Mouse (Mus musculus) MEL (cell line): ENCODE results near the gene Pik3c2b. TPM values are rescaled to one million over a fixed set of nuclear protein-coding genes. Genes with fewer than 3 reads are reported as not detected.

Experiments
- DNase-seq: peaks from one replicate; pipeline ENCODE4 v3.0.0; 2011; ENCODE audit warnings: low read depth, low spot score
- H3K27ac ChIP-seq: 2 replicates; pipeline ENCODE4 v1.5.1; 2012; ENCODE audit warnings: low read depth, mild to moderate bottlenecking, control low read depth, low read length, moderate library complexity; ENCODE audit not compliant: control insufficient read depth
- H3K27me3 ChIP-seq, 2 experiments: fragments of 150-350 bp in 1 of 2; sonication (generic) in 1 of 2; 2 replicates each; pipeline ENCODE4 v1.6.1; 2012; ENCODE audit warnings: low read length in 2 of 2, mild to moderate bottlenecking in 2 of 2, improper control_type of control experiment in 1 of 2, moderate library complexity in 1 of 2; ENCODE audit not compliant: insufficient read depth in 2 of 2, control insufficient read depth in 1 of 2
- H3K36me3 ChIP-seq, 2 experiments: 2 replicates each; pipeline ENCODE4 v1.6.1; 2012 to 2014; ENCODE audit warnings: low read length in 2 of 2, improper control_type of control experiment in 1 of 2, inconsistent platforms in 1 of 2, mild to moderate bottlenecking in 1 of 2; ENCODE audit not compliant: insufficient read depth in 2 of 2, control insufficient read depth in 1 of 2
- H3K4me1 ChIP-seq, 2 experiments: fragments of 150-350 bp in 1 of 2; sonication (generic) in 1 of 2; 2 replicates each; pipeline ENCODE4 v1.6.1; 2012; ENCODE audit warnings: low read length in 2 of 2, improper control_type of control experiment in 1 of 2, mild to moderate bottlenecking in 1 of 2; ENCODE audit not compliant: insufficient read depth in 2 of 2, control insufficient read depth in 1 of 2
- H3K4me3 ChIP-seq, 2 experiments: fragments of 150-350 bp in 1 of 2; sonication (generic) in 1 of 2; 2 replicates each; pipeline ENCODE4 v1.5.1; 2012; ENCODE audit warnings: low read depth in 2 of 2, low read length in 2 of 2, mild to moderate bottlenecking in 2 of 2, moderate library complexity in 2 of 2, control low read depth in 1 of 2, improper control_type of control experiment in 1 of 2; ENCODE audit not compliant: control insufficient read depth in 1 of 2, insufficient read depth in 1 of 2
- H3K79me2 ChIP-seq: 2 replicates; pipeline ENCODE4 v1.6.1; 2012; ENCODE audit warnings: mild to moderate bottlenecking, low read length, moderate library complexity; ENCODE audit not compliant: control insufficient read depth, poor library complexity, insufficient read depth
- H3K9ac ChIP-seq: 2 replicates; pipeline ENCODE4 v1.6.1; 2012; ENCODE audit warnings: low read depth, mild to moderate bottlenecking, control low read depth, low read length, moderate library complexity; ENCODE audit not compliant: control insufficient read depth, poor library complexity, severe bottlenecking
- H3K9me3 ChIP-seq: fragments of 150-350 bp; sonication (generic); replicated peaks from 2 replicates; pipeline ENCODE4 v1.6.1; 2012; ENCODE audit warnings: mild to moderate bottlenecking, low read length, improper control_type of control experiment, moderate library complexity; ENCODE audit not compliant: insufficient read depth
- BHLHE40 ChIP-seq: IDR thresholded peaks from 2 replicates; pipeline ENCODE4 v1.6.1; 2012; ENCODE audit warnings: low read depth, mild to moderate bottlenecking, inconsistent platforms, low read length, improper control_type of control experiment, borderline replicate concordance
- CHD1 ChIP-seq: IDR thresholded peaks from 2 replicates; pipeline ENCODE4 v1.6.1; 2012; ENCODE audit warnings: low read depth, mild to moderate bottlenecking, inconsistent platforms, low read length, improper control_type of control experiment
- CTCF ChIP-seq, 3 experiments: IDR thresholded peaks in 2 of 3; conservative IDR thresholded peaks in 1 of 3; 2 replicates each; pipeline ENCODE4 v1.5.1; 2011 to 2012; ENCODE audit warnings: low read length in 3 of 3, low read depth in 2 of 3, mild to moderate bottlenecking in 2 of 3, improper control_type of control experiment in 1 of 3, inconsistent platforms in 1 of 3, mixed read lengths in 1 of 3, moderate library complexity in 1 of 3; ENCODE audit not compliant: control insufficient read depth in 1 of 3, insufficient read depth in 1 of 3, poor library complexity in 1 of 3, severe bottlenecking in 1 of 3
- EP300 ChIP-seq, 2 experiments: IDR thresholded peaks; 2 replicates each; pipeline ENCODE4 v1.6.1; 2011; ENCODE audit warnings: improper control_type of control experiment in 2 of 2, low read length in 2 of 2, low read depth in 1 of 2, mild to moderate bottlenecking in 1 of 2
- ETS1 ChIP-seq: IDR thresholded peaks from 2 replicates; pipeline ENCODE4 v1.6.1; 2012; ENCODE audit warnings: low read depth, mild to moderate bottlenecking, inconsistent platforms, low read length, improper control_type of control experiment, moderate library complexity
- GATA1 ChIP-seq: IDR thresholded peaks from 2 replicates; pipeline ENCODE4 v1.6.1; 2011; ENCODE audit warnings: low read depth, low read length, improper control_type of control experiment
- KAT2A ChIP-seq: conservative IDR thresholded peaks from 2 replicates; pipeline ENCODE4 v1.6.1; 2012; ENCODE audit warnings: low read depth, low read length, improper control_type of control experiment, inconsistent platforms
- MAFK ChIP-seq: IDR thresholded peaks from 2 replicates; pipeline ENCODE4 v1.6.1; 2011; ENCODE audit warnings: low read depth, mild to moderate bottlenecking, low read length, improper control_type of control experiment, borderline replicate concordance
- MAX ChIP-seq: IDR thresholded peaks from 2 replicates; pipeline ENCODE4 v1.6.1; 2011; ENCODE audit warnings: low read length, improper control_type of control experiment
- MEF2A ChIP-seq: IDR thresholded peaks from 2 replicates; pipeline ENCODE4 v1.6.1; 2014; ENCODE audit warnings: low read depth, mild to moderate bottlenecking, inconsistent platforms, low read length, improper control_type of control experiment; ENCODE audit not compliant: poor library complexity, insufficient replicate concordance, severe bottlenecking; ENCODE audit errors: extremely low read depth
- MXI1 ChIP-seq: IDR thresholded peaks from 2 replicates; pipeline ENCODE4 v1.6.1; 2011; ENCODE audit warnings: mild to moderate bottlenecking, low read depth, low read length, improper control_type of control experiment
- MYB ChIP-seq: IDR thresholded peaks from 2 replicates; pipeline ENCODE4 v1.6.1; 2011; ENCODE audit warnings: mild to moderate bottlenecking, low read depth, low read length, improper control_type of control experiment
- MYC ChIP-seq: IDR thresholded peaks from 2 replicates; pipeline ENCODE4 v1.6.1; 2011; ENCODE audit warnings: low read depth, mild to moderate bottlenecking, low read length, improper control_type of control experiment, moderate library complexity
- NRF1 ChIP-seq: IDR thresholded peaks from 2 replicates; pipeline ENCODE4 v1.6.1; 2014; ENCODE audit warnings: low read depth, mild to moderate bottlenecking, inconsistent platforms, low read length, improper control_type of control experiment, moderate library complexity; ENCODE audit not compliant: poor library complexity, insufficient read depth, severe bottlenecking
- POLR2AphosphoS2 ChIP-seq: IDR thresholded peaks from 2 replicates; pipeline ENCODE4 v1.6.1; 2011; ENCODE audit warnings: low read length, improper control_type of control experiment
- RCOR1 ChIP-seq: IDR thresholded peaks from 2 replicates; pipeline ENCODE4 v1.6.1; 2012; ENCODE audit warnings: low read depth, mild to moderate bottlenecking, inconsistent platforms, low read length, improper control_type of control experiment
- SIN3A ChIP-seq: IDR thresholded peaks from 2 replicates; pipeline ENCODE4 v1.6.1; 2012; ENCODE audit warnings: low read length, improper control_type of control experiment, inconsistent platforms
- TAL1 ChIP-seq: IDR thresholded peaks from 2 replicates; pipeline ENCODE4 v1.6.1; 2012; ENCODE audit warnings: mild to moderate bottlenecking, inconsistent platforms, low read length, moderate library complexity, mixed read lengths
- TBP ChIP-seq: IDR thresholded peaks from 2 replicates; pipeline ENCODE4 v1.8.0; 2011; ENCODE audit warnings: low read depth, low read length, improper control_type of control experiment
- TCF12 ChIP-seq: IDR thresholded peaks from 2 replicates; pipeline ENCODE4 v1.6.1; 2014; ENCODE audit warnings: low read depth, mild to moderate bottlenecking, inconsistent platforms, low read length, improper control_type of control experiment, moderate library complexity
- UBTF ChIP-seq: IDR thresholded peaks from 2 replicates; pipeline ENCODE4 v1.6.1; 2012; ENCODE audit warnings: low read depth, mild to moderate bottlenecking, inconsistent platforms, low read length, improper control_type of control experiment, moderate library complexity, borderline replicate concordance; ENCODE audit not compliant: insufficient read depth
- ZKSCAN1 ChIP-seq: IDR thresholded peaks from 2 replicates; pipeline ENCODE4 v1.6.1; 2012; ENCODE audit warnings: low read depth, mild to moderate bottlenecking, inconsistent platforms, low read length, improper control_type of control experiment, moderate library complexity
- polyA plus RNA-seq, 2 experiments: library from polyadenylated mRNA; stranded (reverse) in 1 of 2; unstranded in 1 of 2; fragments of >175 nt in 1 of 2; fragments of >200 nt in 1 of 2; gene quantifications; 2 replicates each; pipeline versions ENCODE4 v1.2.1 to v1.2.4; 2012; ENCODE audit warnings: low replicate concordance in 2 of 2, low read depth in 1 of 2; ENCODE audit not compliant: insufficient read length in 2 of 2, insufficient read depth in 1 of 2, missing spikeins in 1 of 2
- total RNA-seq: library from RNA; depleted of rRNA; stranded (reverse); fragments of 300-350 nt; gene quantifications from 2 replicates; pipeline ENCODE4 v1.2.3, GENCODE M21; 2012

Gene Pik3c2b
- total and polyA plus RNA-seq, 3 experiments: 2.9 to 3.2 TPM; not detected in 1

DNA sequence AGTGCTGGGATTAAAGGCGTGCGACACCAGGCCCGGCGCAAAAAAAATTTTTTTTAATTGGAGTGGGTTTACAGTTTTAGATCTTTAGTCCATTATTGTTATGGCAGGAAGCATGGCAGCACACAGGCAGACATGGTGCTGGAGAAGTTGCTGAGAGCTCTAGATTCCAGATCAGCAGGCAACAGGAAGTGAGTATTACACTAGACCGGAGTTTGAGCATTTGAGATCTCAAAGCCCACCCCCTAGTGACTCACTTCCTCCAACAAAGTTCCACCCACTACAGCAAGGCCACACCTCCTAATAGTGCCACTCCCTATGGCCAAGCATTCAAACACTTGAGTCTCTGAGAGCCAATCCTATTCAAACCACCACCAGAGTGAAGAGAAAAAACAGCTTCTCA lies 72.7 kb downstream of the Pik3c2b start (continued):
- TF ChIP-seq UBTF (no peak), EP300 (IDR thresholded peaks at IDR 0.05; ENCODE audit: low read depth in 1 of 2, low read length in 2 of 2) (0 out of 4 replicates have a peak, but pooled peaks of 1 of the 2 experiments have one; percentile 11), CHD1 (no peak)
- TF ChIP-seq, all 39 proteins: peak for 12

DNA sequence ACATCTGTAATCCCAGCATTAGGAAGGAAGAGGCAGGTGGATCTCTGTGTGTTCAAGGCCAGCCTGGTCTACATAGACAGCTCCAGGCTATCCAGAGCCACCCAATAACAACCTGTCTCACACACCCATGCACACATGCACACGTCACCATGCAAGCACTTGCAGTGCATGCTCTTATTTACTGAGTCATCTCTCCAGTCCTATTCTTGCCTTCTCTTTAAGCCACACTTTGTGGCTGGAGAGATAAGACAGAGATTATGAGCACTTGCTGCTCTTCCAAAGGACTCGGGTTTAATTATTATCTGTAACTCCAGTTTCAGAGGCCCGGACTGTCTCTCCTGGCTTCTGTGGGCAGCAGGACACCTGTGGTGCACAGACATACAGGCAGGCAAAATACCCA lies 73.4 kb downstream of the Pik3c2b start:
- H3K9me3 ChIP-seq: no peaks in the 10 kb centered on the region
- peaks cover 17 to 23% of the 10 kb centered on the region in 2 experiments for H3K4me1 ChIP-seq
- peak overlapping the region; percentile 4 to 18; a peak in 2 of 4 replicates for H3K4me3 ChIP-seq
- no peaks in the 10 kb centered on the region for H3K27me3 ChIP-seq
- no peaks in the 10 kb centered on the region for H3K79me2 ChIP-seq
- H3K9ac ChIP-seq: no peak overlapping the region
- peak; percentile 87 for DNase-seq
- H3K36me3 ChIP-seq: peaks cover 0 to 25% of the 10 kb centered on the region in 2 experiments; a peak in 2 of 4 replicates
- TF ChIP-seq KAT2A (no peak; the same call in 1 of the 2 replicates), MYC (peak; percentile 92; the same call in 1 of the 2 replicates), CTCF (IDR thresholded peaks at IDR 0.05 in 2 of 3, conservative IDR thresholded peaks at IDR 0.05 in 1 of 3; ENCODE audit: control insufficient read depth in 1 of 3, insufficient read depth in 1 of 3, low read depth in 2 of 3, low read length in 3 of 3, poor library complexity in 1 of 3, severe bottlenecking in 1 of 3) (no peak), ETS1 (peak; percentile 96), MYB (no peak), EP300 (IDR thresholded peaks at IDR 0.05; ENCODE audit: low read depth in 1 of 2, low read length in 2 of 2) (peak; percentile 91 to 94), UBTF (no peak), TBP (no peak), SIN3A (peak; percentile 82), GATA1 (peak; percentile 96), TCF12 (peak; percentile 92), POLR2AphosphoS2 (no peak), BHLHE40 (peak; percentile 73; the same call in 1 of the 2 replicates), MAFK (peak; percentile 72; the same call in 1 of the 2 replicates), MAX (peak; percentile 86), ZKSCAN1 (no peak), TAL1 (peak; percentile 81), CHD1 (no peak), MEF2A (peak; percentile 67; the same call in 1 of the 2 replicates), RCOR1 (peak; percentile 85), MXI1 (peak; percentile 93), NRF1 (no peak)
- H3K27ac ChIP-seq: peak overlapping the region; percentile 84
